Mouse (Mus musculus) stomach, postnatal 0 days (tissue): ENCODE measurements at regions not wholly inside any gene's neighbourhood (a gene's known extent, or its start where the extent isn't known, plus 50 kb on each side); places are given as distances from the start of the nearest gene placed in this dataset.

Experiments
- CTCF ChIP-seq: IDR thresholded peaks from 2 replicates; pipeline ENCODE4 v1.5.1; 2016; ENCODE audit warnings: antibody characterized with exemption, low read depth, mild to moderate bottlenecking, moderate library complexity
- EP300 ChIP-seq: optimal IDR thresholded peaks from 2 replicates; pipeline ENCODE3; 2016; ENCODE audit warnings: antibody characterized with exemption

GRCm38 (mm10) chr16:21277789-21278342, 73.3 kb downstream of the Ephb3 start:
- no peak for TF ChIP-seq CTCF
- TF ChIP-seq EP300 = no peak
